Mouse (Mus musculus): Measurements from ENCODE around the gene Dhx58.
A peak's percentile ranks its signal among the peaks of the same experiment; 100 is the strongest.

Gene Dhx58

DNA sequence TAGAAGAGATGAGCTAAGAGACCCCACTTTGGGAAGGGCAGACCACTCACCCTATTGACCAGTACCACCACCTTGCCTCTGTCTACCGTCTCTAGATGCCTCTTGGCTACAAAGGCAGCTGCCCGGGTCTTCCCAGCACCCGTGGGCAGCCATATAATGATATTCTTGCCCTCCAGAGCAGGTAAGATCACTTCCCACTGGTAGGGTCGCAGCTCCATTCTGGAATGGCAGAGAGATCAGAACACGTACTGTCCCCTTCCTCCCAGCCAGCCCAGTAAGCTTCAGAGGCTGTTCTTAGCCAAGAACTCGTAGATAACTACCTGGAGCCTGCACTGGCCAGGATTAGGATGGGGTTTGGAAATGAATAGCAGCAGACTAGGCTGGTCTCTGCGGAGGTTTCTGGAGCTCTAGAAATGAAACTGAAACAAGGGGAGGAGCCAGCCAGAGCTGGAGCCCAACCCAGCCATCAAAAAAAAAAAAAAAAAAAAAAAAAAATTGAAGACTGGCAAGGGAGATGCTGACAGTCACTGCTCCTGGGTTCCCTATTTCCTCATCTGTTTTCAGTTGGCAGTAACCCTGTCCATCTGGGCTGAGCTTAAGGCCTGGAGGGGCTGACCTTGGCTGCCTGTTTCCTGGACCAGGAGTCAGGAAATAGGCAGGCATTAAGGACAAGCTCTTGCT is at the start of gene Dhx58:
Gene Dhx58 (minus strand): TSS at position 421 of the 681 bp plus-strand sequence.
- DNase-seq (ENCODE audit: extremely low read depth, insufficient read length, low spot score) = no peak

DNA sequence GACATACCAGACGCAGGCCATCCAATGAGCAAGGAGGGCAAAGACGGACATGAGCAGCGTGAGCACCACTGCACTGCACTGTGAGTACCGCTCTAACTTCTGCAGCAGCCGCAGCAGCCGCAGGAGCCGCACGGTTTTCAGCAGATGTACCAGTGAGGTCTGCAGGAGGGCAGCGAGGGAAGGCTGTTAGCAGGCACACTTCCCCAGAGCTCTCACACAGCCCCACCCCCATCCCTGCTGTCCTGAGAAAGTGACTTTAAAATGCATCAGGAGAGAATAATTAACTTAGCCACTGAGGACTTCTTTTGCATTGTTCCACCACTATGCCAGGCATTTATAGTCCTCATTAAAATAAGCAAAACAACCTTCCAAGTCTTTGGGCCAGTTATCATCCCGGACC is 48.2 kb upstream of the Dhx58 start:
- DNase-seq (ENCODE audit: extremely low read depth, insufficient read length, low spot score) = no peak

DNA sequence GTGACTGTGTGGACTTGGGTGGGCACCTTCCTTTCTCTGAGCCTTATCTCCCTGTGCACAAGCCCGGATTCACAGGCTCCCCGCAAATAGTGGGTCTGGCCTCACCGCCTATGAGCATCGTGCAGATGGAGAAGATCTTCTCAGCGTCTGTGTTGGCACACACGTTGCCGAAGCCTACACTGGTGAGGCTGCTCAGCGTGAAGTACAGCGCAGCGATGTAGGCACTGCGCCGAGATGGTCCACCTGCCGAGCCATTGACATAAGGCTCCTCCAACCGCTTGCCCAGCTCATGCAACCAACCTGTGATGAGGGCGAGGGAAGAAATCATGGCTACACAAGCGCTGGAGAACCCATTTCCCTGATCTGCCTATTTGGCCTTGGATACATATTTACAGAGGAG is 46.1 kb upstream of the Dhx58 start:
- DNase-seq (ENCODE audit: extremely low read depth, insufficient read length, low spot score) = no peak

DNA sequence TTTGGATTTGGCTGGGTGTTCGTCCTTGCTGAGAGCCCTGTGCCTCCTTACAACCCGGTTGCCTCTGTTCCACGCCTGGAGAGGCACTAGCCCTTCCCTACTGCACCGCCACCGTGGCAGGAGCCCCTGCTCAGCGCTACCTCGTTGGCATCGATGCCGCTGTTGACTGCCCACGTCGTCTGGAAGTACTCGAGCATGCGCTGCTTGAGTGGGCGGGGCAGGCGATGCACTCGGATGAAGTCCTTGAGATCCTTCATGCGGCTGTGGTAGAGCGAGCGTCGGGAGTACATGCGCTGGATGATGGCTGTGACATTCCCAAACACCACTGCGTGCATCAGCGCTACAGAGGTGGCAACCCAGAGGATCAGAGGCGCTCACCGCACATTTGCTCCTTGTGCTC is 45.4 kb upstream of the Dhx58 start:
- DNase-seq (ENCODE audit: extremely low read depth, insufficient read length, low spot score) = no peak

DNA sequence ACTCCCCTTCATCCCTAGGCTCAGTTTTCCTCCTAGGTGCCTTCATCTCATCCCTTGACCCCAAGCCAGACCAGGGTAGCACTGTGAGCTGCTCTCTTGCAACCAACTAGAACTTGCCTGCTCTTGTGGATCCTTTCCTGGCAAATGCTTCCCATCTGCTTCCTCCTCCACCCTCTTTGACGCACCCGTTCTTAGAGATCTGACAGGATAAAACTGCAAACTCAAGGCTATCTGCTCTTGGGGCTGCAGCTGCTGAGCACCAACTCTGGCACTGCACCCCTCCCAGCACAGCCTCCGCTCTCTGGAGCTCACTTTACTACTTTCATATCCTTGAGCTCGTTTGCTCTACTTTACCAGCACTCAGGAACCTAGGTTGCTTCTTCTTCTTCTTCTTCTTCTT is 44.5 kb upstream of the Dhx58 start:
- no peak for DNase-seq (ENCODE audit: extremely low read depth, insufficient read length, low spot score)

DNA sequence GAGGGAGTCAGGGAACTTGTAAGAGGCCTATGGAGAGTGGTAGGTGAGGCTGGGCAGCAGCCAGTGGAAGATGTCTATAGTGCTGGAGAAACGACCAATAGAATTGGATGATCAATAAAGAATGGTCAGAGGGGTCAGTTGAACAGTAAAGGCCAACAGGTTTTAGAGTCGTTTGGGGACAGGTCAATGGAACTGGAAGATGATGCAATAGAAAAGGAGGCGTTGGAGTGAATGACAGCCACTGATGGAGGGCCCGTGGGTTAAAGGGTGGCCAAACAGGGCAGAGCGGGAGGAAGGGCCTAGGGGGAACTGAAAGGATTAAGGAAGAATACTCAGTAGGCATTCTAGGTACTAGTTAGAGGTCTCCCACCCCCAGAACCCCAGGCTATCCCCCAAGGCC is 43.0 kb upstream of the Dhx58 start:
- no peak for DNase-seq (ENCODE audit: extremely low read depth, insufficient read length, low spot score)

DNA sequence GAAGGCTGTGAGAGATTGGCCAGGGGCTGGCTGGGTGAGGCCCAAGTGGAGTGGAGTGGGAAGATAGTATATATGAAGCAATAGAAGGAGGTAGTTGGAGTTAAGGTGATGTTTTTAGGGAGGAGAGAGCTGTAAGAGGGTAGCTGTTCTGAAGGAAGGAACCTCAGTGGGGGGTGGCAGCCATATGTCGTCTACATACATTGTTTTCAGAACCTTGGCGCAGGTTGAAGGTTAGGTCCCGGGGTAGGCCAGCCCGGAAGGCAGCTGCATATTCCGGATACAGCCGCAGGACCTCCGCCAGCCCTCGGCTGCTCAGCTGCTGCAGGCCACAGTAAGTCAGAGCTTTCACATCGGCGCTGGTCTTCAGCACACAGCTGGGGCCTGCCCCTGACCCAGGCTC is 42.5 kb upstream of the Dhx58 start:
- no peak for DNase-seq (ENCODE audit: extremely low read depth, insufficient read length, low spot score)

DNA sequence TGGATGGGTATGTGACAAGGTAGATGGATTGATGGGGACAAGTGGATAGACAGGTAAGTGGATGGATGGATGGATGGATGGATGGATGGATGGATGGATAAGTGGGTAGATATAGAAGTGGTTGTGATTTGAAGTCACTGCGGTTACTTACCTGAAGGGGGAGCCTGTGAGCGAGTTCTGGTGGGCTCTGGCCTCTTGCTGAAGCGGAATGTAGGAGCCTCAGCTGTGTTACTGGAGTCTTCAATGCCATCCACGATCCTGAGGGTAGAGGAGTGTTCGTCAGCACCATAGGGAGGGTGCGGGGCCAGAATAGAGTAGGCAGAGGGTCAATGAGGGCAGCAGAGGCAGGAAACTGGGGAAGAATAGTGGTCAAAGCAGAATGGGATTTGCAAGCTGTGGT is 41.0 kb upstream of the Dhx58 start:
- DNase-seq (ENCODE audit: extremely low read depth, insufficient read length, low spot score) = no peak

DNA sequence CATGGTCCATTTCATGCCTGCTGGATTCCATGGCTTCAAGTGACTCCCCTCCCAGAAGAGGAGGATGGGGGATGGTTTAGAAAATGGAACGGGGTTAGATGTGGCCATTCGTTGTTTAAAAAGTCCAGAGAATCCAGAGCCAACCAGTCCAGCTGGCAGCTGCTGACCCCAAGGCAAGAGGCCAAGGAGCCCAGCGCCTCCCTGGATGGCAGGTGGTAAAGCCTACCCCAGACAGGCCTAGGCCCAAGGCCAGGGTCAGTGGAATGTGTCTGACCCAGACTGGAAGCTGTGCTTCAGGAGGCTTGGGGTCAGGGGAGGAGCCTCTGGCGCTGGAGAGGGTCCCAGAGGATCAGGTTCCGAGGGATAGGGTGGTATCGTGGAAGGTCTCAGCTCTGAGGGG is 37.3 kb upstream of the Dhx58 start:
- DNase-seq (ENCODE audit: extremely low read depth, insufficient read length, low spot score) = no peak

DNA sequence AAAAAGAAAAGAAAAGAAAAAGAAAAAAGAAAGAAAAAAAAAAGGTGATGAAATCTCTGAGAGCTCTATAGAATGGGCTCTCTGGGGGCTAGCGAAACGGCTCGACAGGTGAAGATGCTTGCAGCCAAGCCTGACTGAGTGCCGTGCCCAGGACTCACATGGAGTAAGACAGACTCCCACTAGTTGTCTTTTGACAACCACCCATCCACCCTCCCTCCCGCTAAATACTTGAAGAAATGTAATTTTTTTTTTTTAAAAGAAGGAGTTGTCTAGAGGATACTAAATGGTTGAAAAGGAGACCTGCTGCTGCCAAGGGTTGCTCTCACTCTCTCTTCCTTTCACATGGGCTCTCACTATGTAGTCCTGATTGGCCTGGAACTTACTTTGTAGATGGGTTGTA is 34.7 kb upstream of the Dhx58 start:
- DNase-seq (ENCODE audit: extremely low read depth, insufficient read length, low spot score) = no peak

DNA sequence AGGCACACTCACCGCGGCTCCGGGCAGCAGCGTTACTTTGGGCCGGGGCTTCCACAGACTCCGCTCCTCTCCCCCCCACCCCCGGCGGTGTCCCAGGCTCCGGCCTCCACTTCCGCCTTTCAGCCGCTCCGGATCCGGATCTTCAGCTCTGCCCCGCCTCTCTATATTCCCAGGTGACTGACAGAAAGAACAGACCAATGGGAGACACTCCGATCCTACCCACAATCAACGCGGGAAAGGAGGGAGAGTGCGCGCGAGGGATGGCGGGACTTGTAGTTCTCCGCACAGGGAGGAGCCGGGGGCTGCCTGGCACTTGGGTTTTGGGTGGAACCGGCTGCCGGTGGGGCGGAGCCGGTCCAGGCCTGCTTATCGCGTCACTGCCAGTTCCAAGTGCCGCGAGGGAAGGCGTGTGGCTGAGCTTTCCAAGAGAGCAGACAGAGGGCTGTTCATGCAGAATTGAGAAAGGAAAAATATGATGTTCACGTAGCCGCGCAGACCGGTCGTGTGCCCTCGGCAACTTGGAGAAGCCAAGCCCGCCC is 34.1 kb upstream of the Dhx58 start, which contains the start of gene Rab5c:
Gene Rab5c (minus strand): TSS at position 150 of the 539 bp plus-strand sequence.
- peak; percentile 99 for DNase-seq (ENCODE audit: extremely low read depth, insufficient read length, low spot score)

DNA sequence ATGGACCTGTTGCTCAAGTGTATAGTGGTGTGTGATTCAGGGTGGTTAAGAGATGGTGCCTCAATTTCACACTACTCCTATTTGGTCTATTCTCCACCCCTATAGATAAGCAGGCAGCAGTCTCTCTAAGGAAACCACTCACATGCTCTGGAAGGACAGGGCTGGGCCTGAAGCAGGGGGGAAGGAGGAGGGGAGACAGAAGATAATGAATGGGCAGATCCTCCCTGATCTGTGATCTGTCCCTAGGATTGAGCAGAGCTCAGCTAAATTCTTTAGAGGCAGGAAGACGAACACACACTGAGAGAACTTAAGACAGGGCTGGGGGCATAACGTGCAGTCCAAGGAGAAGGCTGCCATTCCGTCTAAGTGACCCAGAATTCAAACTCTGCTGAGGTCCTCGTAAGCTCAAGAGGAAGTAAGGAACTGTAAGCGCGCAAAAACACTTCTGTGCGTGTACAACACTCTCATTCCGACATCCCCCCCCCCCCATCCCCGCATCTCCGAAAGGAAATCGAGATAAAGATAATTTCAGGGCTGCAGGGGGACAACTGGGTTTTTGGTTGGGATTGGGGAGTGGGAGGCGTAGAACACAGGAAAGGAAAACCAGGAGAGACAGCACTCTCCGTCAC is 33.1 kb upstream of the Dhx58 start:
- no peak for DNase-seq (ENCODE audit: extremely low read depth, insufficient read length, low spot score)

DNA sequence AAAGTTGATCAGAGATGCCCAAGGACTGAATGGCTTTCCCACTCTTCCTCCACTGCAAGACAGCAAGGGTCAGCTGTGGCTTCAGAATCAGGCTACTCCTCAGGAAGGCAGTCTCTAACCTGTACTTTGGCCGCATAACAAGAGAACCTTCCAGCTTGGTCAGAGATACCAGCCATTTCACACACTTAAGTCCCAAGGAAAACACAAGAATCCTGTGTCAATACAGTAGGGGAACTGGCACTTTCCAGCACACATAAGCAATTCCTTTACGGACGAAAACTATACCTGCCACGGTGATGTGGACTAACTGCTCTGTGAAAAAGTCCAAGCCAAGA is 32.6 kb upstream of the Dhx58 start:
- DNase-seq (ENCODE audit: extremely low read depth, insufficient read length, low spot score) = no peak

DNA sequence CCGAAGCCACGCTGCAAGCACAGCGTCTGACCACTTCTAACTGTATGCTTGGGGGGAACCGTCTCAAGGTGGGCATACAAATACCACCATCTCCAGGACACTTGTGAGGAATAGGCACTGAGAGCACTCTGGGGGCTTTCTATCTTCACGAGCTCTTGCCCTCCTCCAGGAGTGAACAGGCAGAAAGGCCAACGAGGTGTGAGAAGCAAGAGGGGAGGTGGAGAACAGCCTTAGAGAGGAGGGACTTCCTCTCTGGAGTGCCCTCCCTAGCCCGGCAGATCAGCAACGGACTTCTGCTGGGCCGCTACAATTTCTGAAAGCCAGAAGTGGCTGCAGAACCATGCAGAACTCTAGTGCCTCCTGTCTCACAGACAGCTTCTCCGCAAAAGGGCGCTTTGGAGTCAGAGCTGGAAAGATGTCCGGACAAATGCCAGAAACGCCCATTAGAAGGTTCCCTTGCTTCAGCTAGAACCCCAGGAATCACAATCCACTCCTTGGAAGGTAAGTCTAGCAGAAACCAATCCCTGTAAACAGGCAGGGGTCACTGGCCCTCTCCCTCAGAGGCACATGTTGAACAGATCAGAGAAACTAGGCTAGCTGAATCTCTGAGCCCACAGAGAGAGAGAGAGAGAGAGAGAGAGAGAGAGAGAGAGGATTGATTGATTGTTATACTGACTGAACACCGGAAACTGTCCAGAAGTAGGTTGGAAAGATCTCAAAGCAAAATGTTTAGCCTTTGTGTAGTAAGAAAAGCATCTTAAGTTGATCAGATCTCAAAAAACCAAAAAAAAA is 32.1 kb upstream of the Dhx58 start:
- no peak for DNase-seq (ENCODE audit: extremely low read depth, insufficient read length, low spot score)

DNA sequence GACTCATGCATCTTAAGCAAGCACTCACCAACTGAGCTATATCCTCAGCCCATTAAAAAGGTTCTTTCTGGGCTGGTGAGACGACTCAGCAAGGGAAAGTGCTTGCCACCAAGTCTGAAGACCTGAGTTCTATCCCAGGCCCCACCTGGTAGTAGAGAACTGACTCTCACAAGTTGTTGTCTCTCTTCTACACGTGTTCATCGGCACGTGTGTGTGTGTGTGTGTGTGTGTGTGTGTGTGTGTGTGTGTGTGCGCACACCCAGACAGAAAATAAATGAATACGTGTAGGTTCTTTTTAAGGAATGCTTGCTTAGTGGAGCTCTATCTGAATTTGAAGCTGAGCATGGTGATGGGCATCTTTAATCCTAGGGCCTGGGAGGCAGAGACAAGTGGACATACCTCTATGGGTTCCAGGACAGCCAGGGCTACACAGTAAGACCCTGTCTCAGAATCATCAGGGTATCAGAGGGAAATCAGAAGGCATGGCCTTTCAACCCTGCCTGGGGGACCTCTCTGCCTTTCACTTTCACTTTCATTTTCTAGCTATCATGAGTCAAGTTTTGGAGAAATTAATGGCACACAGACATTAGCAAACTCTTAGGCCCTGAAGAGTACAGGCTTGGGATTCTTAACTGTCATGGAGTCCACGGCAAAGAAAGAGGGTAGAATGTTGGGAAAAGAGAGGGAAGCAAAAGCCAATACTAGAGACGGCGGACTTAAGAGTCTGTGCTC is 31.2 kb upstream of the Dhx58 start:
- no peak for DNase-seq (ENCODE audit: extremely low read depth, insufficient read length, low spot score)

DNA sequence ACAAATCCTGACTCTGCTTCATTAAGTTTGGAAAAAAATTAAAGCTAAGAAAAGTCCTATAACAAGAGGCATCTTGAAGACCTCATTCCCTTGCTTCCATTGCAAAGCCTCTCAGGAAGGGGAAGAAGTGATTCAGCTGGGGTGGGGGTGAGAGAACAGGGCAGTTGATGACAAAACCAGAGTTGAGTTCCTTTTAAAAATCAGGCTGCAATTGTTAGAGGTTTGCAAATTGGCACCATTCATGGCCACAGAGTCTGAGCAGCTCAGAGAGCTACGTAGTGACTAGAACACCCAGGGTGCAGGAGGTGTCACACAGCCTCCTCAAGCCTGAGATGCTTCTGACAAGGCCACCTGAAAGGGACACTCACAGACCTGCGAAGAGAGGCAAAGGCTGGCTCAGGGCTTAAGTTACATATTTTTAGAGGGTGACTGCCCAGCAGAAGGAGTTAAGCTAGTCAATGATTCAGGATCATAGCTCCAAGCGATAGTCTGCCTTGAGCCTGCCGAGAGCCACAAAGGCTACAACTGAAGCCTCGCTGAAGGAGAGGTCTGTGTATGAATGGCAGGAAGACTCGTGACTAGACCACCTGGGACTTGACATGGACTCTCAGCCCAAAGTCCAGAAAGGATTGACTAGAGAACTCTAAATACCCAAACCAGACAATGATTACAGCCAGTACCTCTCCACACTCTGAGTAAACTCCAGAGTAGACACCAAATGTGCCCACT is 26.6 kb upstream of the Dhx58 start:
- no peak for DNase-seq (ENCODE audit: extremely low read depth, insufficient read length, low spot score)

DNA sequence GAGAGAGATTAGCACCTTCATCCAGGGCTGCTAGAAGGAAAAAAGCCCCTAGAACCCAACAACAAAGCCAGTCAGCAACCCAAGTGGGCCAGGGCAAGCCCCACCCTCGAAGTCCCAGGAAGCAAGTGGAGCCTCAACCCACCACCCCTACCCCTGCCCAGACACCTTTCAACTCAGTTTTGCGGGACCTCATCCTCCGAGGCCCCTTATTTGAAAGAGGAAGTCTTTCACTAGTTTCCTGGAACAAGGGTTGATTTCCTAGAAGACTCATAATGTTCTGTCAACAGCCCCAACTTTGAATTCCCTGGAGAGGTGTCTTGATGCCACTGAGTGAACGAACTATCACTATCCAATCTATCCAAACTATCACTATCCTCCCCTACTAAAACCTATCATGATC is 25.9 kb upstream of the Dhx58 start:
- DNase-seq (ENCODE audit: extremely low read depth, insufficient read length, low spot score) = no peak

DNA sequence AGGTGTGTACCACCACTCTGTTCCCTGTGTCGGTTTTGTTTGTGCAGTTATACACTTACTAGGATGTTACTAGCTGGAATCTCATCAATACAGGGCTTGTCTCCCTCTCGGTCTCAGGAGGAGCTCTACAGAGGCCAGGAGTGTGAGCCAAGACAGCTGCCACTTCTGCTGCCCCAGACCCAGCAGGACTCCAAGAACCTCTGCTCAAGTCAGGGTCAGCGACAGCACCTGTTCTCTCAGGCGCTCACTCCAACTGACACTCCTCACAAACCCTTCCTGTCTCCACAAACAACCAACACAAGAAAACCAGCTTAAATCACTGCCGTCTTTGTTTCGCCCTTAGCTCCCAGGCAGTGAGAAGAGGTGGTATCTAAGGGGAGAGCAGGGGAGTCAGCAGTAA is 24.5 kb upstream of the Dhx58 start:
- DNase-seq (ENCODE audit: extremely low read depth, insufficient read length, low spot score) = no peak

DNA sequence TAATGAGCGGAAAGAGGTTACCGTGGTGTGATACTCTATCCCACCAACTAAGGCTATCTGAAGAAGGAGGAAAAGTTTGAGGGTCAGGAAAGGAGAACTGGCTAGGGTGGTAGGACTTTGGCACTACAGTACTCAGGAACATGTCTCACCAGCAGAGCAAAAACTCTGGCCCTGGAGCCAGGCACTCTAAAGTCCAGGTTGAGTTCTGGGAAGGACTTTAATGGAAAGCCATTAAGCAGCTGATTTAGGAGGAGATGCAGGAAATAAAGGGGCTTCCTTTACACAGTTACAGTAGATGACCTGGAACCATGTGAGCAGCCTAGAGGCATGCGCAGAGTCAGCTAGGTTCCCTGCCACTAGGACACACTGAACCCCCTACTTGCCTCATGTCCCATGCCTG is 23.1 kb upstream of the Dhx58 start:
- no peak for DNase-seq (ENCODE audit: extremely low read depth, insufficient read length, low spot score)

DNA sequence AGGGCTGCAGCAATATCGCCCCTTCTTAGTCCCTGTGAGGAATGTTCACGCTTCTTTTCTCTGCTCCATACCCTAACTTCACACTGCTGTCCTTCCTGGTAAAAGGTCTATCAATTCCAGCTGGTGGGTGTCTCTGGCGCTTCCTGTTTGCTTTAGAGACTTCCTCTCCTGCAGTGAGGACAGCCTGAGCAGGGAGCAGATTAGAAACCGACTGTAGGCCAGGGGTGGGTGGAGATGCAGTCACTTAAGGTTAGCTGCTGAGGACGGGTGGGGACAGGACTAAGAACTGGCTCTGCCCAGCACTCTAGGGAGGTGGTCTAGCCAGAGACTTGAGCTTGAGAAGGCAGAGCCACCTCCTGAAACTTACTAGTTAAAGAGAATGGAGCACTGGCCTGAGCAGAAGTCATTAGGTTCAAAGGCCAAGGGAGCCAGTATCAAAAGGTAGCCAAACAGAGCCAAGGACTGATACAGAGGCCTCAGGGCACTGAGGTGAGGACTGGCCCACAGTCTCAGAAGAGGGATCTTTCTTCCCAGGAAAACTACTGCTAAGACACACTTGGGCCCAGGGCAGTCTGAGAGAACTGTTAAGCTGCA is 20.9 kb upstream of the Dhx58 start:
- no peak for DNase-seq (ENCODE audit: extremely low read depth, insufficient read length, low spot score)

Measured in 3134 (cell line).